Mouse (Mus musculus) spleen, adult 2 months (tissue): ENCODE measurements at regions not wholly inside any gene's neighbourhood (a gene's known extent, or its start where the extent isn't known, plus 50 kb on each side); places are given as distances from the start of the nearest gene placed in this dataset.

Source experiments
- CTCF ChIP-seq: fragments of 200-500 bp; IDR thresholded peaks from 2 replicates; pipeline ENCODE4 v1.5.1; 2011; ENCODE audit warnings: mild to moderate bottlenecking, inconsistent platforms; ENCODE audit not compliant: insufficient read depth, insufficient read length, insufficient replicate concordance; ENCODE audit errors: extremely low read depth
- POLR2A ChIP-seq: fragments of 200-500 bp; IDR thresholded peaks from 2 replicates; pipeline ENCODE4 v1.6.1; 2011; ENCODE audit warnings: low read depth, low read length, inconsistent platforms

DNA sequence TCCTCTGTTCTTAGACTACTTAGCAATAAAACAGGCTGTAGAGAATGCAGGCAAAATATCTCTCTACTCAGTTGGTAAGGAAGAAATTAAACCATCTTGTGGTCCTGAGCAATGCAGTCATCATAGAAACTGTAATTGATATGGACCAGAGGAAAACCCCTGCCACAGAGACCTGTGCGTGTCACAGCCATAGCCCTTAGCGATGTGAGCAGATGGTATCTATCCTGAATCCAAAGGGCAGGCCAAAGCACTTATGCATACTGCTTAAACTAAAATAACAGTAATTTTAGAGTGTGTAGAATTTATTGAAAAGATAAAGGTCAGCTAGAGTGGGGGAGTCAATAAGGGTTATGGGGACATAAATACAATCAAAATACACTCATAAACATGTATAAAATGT, 212.0 kb downstream of the Kcnrg start:
- TF ChIP-seq POLR2A: no peak
- TF ChIP-seq CTCF: no peak
